Mouse (Mus musculus): ENCODE data around the gene Jup.

DNA sequence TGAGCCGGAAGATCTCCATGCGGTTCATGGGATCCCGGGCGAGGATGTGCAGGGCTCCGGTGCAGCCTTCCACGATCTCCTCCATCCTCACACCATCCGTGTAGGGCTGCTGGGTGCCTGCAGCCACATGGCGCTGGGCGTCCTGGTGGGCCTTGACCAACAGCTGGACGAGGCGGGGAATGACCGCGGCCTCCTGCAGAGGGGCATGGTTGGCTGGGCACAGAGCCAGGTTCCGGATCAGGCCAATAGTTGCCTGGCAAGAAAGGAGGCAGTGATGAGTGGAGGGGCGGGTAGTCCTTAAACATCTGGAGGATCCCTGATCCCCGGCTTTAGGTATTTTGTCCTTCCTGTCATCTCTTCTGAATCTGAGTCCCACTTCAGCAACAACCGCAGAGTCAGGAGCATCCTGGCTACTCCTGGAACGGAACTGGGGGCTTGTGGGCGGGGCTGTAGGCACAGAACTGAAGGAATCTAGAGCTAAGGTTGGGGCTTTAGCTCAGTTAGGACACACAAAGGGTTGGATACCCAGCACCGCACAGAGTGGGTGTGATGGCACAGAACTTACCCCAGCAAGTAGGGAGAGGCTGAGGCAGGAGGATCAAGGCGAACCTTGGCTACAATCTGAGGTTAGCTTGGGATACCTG, 20.7 kb downstream of the Jup start:
- TF ChIP-seq CTCF (IDR thresholded peaks at IDR 0.05) (no peak), EP300 (IDR thresholded peaks at IDR 0.05) (no peak)
